ENCODE assay signal across 7 mouse cellular contexts in genomic region chr3:103683234-103683965, GRCm38 (mm10). TPM values are rescaled to one million over a fixed set of nuclear protein-coding genes. Genes with fewer than 3 reads are reported as not detected.
DNase-seq lines count a peak whose midpoint lies in the region; ATAC-seq lines count a peak whose summit lies in the region.

No protein-coding gene starts in this region.

- WGBS in neural tube, embryonic 11.5 days = 1% methylated on average over 21 of the region's 21 CpGs

- H3K9ac ChIP-seq in neural tube, embryonic 11.5 days (ENCODE audit: low read length) = no peak overlapping the region

- H3K27me3 ChIP-seq in neural tube, embryonic 11.5 days (ENCODE audit: control insufficient read depth, insufficient read depth, low read length) = no peaks in the 10 kb centered on the region

- no peaks in the 10 kb centered on the region for H3K9me3 ChIP-seq in neural tube, embryonic 11.5 days (ENCODE audit: control insufficient read depth, low read length)

- no peaks in the 10 kb centered on the region for H3K4me1 ChIP-seq in neural tube, embryonic 11.5 days (ENCODE audit: control insufficient read depth, insufficient read depth, low read length)

- peak overlapping the region; percentile 34; the same call in 1 of the 2 replicates for H3K4me2 ChIP-seq in neural tube, embryonic 11.5 days (ENCODE audit: low read depth)

- H3K36me3 ChIP-seq in neural tube, embryonic 11.5 days (ENCODE audit: control insufficient read depth, insufficient read depth, low read length) = no peaks in the 10 kb centered on the region

- no peak overlapping the region for H3K4me3 ChIP-seq in neural tube, embryonic 11.5 days (ENCODE audit: low read depth, low read length)

- peak; percentile 63 for ATAC-seq in neural tube, embryonic 11.5 days (ENCODE audit: insufficient read depth, low FRiP score, low TSS enrichment)

- peak; percentile 38 for DNase-seq in testis, postnatal 10 days (ENCODE audit: low spot score)
- no peak for DNase-seq in testis, postnatal 14 days (ENCODE audit: low spot score)
- peak; percentile 29 for DNase-seq in embryo, embryonic 9.5 days (ENCODE audit: extremely low spot score)
- DNase-seq in layer of hippocampus, adult 9-11 months = peak; percentile 34
- peak; percentile 32 for DNase-seq in neural tube, embryonic 11.5 days (ENCODE audit: low spot score)
- no peak for DNase-seq in spleen, postnatal 4 days (ENCODE audit: low spot score in 2 of 2)
- DNase-seq in heart, adult 8-10 months (ENCODE audit: low spot score) = no peak

- no peak overlapping the region for H3K27ac ChIP-seq in neural tube, embryonic 11.5 days (ENCODE audit: low read depth, low read length)

RNA-seq across cellular contexts. Expression of gene Atg4a-ps, which starts 37.5 kb away (rescaled TPM):
- polyA plus RNA-seq in neural tube, embryonic 11.5 days (2014; fragmentation: Nextera tagmentation; extraction: Ambion mirVana) = 0.13 TPM in 1 of 2 replicates, not detected in the other
- 1 to 10 TPM in 2 of 4 experiments, not detected in 2; 2.1 to 3.1 TPM for total RNA-seq in heart, adult 8-10 months (2022)

RNA-seq across cellular contexts. Expression of gene Olfml3, which starts 54.4 kb away (rescaled TPM):
- 18.0 and 19.0 TPM in 2 replicates for polyA plus RNA-seq in neural tube, embryonic 11.5 days (2014; fragmentation: Nextera tagmentation; extraction: Ambion mirVana)
- total RNA-seq in heart, adult 8-10 months (2022) = 1 to 10 TPM; 4.4 to 5.2 (median 5.0) TPM

RNA-seq across cellular contexts. Expression of gene Gm10964, which starts 55.8 kb away (rescaled TPM):
- not detected in 2 replicates for polyA plus RNA-seq in neural tube, embryonic 11.5 days (2014; fragmentation: Nextera tagmentation; extraction: Ambion mirVana)
- total RNA-seq in heart, adult 8-10 months (2022) = not detected

Comparison
In these comparisons a context has a peak if more than half of its experiments do, and no peak if none do; other contexts are left out.
1. DNase-seq: peak in testis, postnatal 10 days (single experiment), embryo, embryonic 9.5 days (single experiment), layer of hippocampus, adult 9-11 months (single experiment) and neural tube, embryonic 11.5 days (single experiment); none in testis, postnatal 14 days (single experiment), spleen, postnatal 4 days (0 of 2) and heart, adult 8-10 months (single experiment).